Mouse (Mus musculus): ENCODE results near the gene Dtx2.

Gene Dtx2

GRCm38 (mm10) chr5:136069411-136069810, 74.8 kb downstream of the Dtx2 start:
- no peak for DNase-seq

DNA sequence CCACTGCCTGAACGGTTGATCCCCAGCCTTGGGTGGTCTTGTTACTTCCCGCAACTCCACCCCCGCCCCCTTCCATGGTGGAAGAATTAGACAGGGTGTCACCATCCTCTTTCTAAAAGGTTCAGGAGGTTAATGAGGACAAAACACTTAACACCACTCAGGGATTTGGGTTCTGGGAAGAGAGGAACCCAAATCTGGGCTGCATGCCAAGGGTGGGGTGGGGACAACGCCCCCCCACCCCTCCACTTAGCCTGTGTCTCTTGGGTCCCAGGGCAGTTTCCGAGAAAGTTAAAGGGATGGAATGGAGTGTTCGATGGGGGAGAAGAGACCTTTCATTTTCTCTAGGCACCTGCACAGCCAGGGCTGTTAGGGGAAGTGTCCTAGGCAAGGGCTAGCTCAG, 78.5 kb downstream of the Dtx2 start:
- DNase-seq: no peak

- no peak for DNase-seq
Observed at GRCm38 (mm10) chr5:136073526-136073925, 78.9 kb downstream of the Dtx2 start.

- DNase-seq: no peak
Observed at GRCm38 (mm10) chr5:136075076-136075475, 80.5 kb downstream of the Dtx2 start.

DNA sequence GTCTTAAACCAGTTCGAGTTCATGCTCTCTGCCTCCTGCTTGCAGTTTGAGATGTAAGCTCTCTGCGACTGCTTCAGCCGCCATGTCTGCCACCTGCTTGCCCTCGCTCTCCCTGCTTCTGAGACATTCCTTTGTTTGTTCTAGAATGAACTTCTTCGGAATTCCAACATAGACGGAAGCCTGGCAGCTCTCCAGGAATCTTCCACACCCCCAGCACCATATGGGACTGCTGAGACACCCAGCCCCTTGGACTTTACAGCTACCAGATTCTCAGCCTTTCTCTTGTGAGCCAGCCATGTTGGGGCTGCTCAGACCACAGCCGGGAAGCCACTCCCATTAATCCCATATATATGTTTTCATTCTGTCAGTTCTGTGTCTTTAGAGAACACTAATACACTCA, 81.7 kb downstream of the Dtx2 start:
- peak; percentile 39 for DNase-seq

GRCm38 (mm10) chr5:136077001-136077550, 82.5 kb downstream of the Dtx2 start:
- DNase-seq: no peak

DNA sequence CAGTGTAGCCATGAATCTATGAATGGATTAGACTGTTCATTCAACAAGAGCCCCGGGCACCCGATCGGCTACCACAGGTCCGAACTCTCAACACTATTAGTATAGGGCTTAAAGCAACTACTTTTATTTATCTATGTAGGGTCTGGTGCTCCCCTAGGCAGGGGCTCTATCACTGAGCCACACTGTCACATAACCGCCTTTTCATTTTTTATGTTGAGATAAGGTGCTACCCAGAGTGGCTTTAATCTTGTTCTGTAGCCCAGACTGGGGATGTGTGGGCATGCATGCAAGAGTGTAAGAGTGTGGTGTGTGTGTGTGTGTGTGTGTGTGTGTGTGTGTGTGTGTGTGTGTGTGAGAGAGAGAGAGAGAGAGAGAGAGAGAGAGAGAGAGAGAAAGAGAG, 83.5 kb downstream of the Dtx2 start:
- DNase-seq: no peak

GRCm38 (mm10) chr5:136082345-136082744, 87.7 kb downstream of the Dtx2 start:
- no peak for DNase-seq

All from right cerebral cortex, postnatal 14 days (tissue).